Mouse (Mus musculus) erythroblast, adult 5-6 weeks (primary cell): ENCODE measurements around the gene Olfr685. TPM values are rescaled to one million over a fixed set of nuclear protein-coding genes. Genes with fewer than 3 reads are reported as not detected.

ENCODE experiments used
- ATAC-seq: replicated peaks from 2 replicates; pipeline ENCODE4 v1.8.0; 2016; ENCODE audit warnings: moderate number of reproducible peaks, mild to moderate bottlenecking, moderate TSS enrichment, inconsistent platforms; ENCODE audit not compliant: poor library complexity, low FRiP score, severe bottlenecking
- total RNA-seq, 2 experiments: library from RNA; stranded (forward) in 1 of 2; stranded (reverse) in 1 of 2; fragments of 150-400 nt in 1 of 2; fragments of 200-764, 138-1000 nt in 1 of 2; gene quantifications; 2 replicates each; pipeline versions ENCODE4 v1.2.3 to v1.2.4; 2015 to 2017; ENCODE audit warnings: low replicate concordance in 2 of 2

The Olfr685 gene
- not detected in 2 replicates for total RNA-seq (2015; ENCODE audit: low replicate concordance)
- total RNA-seq (2017; ENCODE audit: low replicate concordance) = not detected in 2 replicates

DNA sequence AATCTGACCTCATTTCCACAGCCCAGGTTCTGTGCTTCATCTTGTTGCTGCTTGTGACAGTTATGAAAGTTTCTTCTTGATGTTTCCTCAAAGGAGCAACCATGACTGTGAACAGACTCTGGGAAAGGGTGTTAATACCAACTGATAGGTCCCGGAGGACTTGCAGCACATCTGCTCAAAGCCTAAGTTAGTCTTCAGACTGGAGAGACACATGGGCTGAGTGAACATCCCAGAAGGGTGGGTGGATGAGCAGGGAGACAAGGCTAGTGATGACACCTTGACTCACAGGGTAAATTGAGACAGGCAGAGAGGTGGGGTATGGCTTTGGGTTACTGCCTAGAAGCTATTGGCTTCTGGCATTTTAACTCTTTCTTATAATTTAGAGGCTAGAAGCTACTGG lies at the start of gene Olfr685:
Olfr685 (minus strand) TSS at position 101 of the 400 bp plus-strand sequence.
- ATAC-seq = no peak

DNA sequence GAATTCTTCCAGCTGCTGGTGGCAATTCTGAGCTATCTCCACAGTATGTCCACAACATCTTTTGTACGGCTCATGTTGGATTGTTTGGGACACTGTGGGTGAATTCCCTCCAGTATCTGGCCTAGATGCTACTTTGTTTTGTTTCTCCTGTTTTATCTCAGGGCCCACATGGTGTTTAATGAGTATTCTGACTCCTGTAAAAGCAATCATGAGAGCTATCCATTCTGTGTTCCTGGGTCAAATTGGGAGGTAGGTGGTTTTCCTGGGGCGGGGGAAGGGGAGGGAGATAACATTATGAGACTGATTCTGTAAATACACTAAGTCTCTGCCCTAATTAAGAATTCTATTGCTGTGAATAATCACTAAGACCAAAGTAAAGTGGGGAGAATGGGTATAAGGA lies 43.6 kb upstream of the Olfr685 start:
- no peak for ATAC-seq

DNA sequence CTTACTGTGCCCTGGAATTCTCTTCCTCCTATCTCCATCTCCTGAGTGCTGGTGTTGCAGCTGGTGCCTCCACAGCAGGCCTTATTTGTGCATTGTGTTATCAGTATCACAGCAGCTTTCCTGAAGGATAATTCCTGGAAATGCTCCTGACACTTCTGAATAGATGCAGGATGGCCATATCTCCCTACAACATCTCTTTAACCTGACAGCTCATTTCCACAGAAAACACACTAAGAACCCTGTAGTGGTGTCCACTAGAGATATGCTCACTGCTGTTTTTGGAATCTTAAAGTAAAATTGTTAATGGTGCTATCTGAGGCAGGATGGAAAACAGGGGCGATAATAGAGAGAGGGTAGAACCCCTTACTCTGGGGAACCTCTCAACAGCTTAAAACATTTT lies 42.3 kb upstream of the Olfr685 start:
- ATAC-seq = no peak

DNA sequence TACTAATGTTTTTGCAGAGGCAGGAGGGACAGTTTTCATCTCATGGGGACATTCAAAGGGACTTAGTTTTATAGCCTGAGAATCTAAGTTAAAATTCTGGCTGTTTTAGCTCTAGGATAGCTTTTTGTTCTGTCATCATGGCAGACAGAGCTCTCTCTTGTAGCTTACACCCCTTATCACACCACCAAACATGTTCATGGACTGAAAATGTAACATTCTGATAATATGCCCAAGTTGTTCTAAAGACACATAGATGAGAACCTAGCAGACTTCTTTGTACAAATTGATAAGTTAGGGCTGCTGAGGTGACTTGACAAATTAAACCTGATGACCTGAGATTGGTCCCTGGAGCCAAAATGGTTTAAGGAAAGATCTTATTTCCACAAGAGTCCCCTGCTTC lies 40.9 kb upstream of the Olfr685 start:
- ATAC-seq = no peak

DNA sequence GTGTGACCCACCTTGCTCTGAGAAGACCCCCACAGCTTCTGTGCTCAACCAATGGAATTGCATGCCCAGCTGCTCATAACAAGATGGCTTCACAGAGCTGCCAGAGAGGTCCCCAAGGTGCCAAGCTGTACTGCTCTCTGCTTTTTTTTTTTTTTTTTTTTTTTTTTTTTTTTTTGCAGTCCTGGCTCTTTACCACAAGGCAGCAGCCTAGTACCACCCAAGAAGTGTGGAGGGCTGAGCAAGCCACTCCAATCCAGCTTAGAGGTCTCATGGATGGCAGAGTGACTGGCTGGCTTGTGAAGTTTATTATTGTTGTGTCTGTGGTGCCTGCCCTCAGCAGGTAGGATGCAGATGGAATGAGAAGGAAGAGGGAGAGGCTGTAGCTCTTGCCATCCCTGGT lies 40.3 kb upstream of the Olfr685 start:
- no peak for ATAC-seq

DNA sequence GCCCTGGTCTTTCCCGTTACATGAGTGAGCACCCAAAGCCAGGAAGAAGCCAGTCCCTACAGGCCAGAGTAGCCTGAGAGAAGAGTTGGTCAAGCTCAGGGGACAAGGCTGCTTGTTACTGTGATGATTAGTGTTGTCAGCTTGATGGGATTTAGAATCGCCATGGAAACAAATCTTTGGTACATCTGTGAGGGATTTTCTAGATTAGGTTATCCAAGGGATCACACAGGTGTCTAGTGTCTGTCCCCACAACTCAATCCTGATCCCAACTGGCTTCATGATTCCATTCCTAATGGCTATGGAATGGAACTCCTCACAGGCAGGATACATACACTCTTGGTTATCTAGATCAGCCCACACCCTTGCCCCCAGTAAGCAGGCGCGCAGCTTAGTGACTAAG lies 32.5 kb upstream of the Olfr685 start:
- no peak for ATAC-seq

DNA sequence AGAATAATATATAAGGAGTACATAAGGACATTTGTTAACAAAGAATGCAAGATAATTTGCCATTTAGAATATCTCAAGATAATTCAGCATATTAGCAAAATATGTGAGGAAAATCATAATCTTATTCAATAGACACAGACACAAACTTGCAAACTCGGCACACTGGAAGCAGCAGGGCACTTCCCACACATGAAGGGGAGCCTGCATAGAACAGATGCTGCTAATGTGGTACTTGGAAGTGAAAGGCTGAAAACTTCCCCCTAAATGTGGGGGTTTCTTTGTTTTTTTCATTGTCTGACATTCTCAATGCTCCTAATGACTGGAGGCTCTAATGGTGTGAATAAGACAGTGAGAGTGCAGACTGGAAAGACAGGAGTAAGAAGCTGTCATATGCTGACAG lies 28.9 kb upstream of the Olfr685 start:
- ATAC-seq = no peak

DNA sequence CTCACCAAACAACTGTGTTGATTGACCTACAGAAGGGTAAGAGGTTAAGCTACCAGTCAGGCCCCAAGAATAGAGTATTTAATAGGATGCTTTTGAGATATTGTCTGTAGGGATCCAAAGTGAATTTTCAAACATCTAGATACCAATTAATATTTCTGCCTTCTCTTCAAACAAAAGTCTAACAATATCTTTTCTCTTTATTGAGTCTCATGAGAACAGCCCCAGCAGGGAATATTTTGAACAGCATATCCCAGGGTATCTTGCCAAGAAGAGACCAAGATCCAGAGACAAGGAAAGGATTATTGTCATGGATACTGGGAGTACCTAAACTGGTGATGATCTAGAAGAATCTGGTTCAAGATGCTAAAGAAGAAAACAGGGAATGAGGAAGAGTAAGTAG lies 21.6 kb upstream of the Olfr685 start, which contains the start of gene Olfr686:
Olfr686 (minus strand) TSS at position 101 of the 400 bp plus-strand sequence.
- no peak for ATAC-seq

DNA sequence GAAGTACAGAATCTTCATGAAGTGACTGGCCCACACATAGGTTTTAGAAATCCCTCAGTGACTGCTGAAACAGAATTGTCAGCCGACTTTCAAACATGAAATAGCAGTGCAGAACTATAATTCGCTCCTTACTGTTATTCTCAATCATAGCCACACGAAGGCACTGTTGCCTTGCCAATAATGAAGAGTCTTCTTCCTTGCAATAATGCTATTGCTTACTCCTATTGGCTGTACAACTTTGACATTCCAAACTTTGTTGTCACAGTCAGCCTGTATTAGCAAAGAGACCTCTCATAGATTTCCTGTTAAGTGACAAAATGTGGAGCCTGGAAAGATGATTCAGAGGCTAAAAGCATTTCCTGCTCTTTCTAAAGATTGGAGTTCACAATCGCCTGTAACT lies 15.0 kb downstream of the Olfr685 start:
- no peak for ATAC-seq

DNA sequence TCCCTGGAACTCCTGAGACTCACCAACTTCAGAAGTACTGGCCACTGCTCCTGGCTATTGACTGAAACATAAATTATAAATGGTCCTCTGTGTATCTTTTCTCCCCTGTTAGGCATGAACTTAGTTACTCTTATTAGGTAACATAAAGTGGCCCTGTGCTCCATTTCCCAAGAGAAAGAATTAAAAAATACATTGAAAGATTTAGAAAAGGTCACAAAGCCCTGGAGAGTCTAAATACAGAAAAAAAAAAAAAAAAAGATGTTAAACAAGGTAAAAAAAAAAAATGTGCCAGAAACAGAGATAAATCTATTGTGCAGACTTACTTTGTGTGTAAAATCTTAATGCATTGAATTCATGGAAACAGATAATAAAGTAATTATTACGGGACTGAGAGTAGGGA lies 22.3 kb downstream of the Olfr685 start, which contains the start of gene Olfr684:
Olfr684 (minus strand) TSS at position 101 of the 400 bp plus-strand sequence.
- ATAC-seq = no peak

DNA sequence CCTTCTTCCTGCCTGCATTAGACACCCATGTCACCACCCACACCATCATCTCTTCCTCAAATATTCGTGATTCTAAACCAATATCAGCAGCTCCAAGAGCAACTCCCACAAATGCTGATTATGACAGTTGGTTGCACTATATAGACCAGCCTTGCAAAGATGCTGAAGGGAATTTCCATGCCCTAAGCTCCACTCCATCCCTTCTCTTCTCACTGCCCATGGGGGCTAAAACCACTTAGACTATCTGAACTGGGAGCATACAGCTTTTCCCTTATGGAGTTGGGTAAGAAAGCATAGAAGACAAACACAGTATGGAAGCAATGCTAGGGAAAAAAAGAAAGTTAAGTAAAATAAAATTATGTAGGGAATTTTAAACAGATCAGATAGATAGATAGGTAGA lies 38.9 kb downstream of the Olfr685 start, which contains the start of gene Olfr683:
Olfr683 (minus strand) TSS at position 101 of the 400 bp plus-strand sequence.
- ATAC-seq = no peak

DNA sequence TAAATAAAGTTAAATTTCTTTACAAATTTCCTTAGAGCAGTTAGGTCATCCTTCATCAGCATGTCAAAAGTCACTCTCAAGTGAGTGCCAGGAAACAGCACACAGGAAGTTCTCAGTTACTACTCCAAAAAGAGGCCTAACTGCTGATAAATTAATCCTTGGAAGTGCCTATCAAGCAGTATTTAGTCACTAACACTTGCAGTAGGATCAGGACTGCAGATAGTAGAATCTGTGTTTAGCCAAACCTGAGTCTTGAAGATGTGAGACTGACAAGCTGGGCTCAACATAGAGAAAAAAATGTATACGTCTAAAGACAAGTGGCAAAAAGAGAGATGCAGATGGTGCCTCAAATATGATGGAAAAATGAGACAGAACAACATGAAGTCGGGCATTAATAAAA lies 44.5 kb downstream of the Olfr685 start:
- no peak for ATAC-seq

Other genes starting within 250 kb of the Olfr685 start
- not detected in 2 replicates for gene Olfr670, start 223.4 kb downstream of the Olfr685 start, total RNA-seq (2015; ENCODE audit: low replicate concordance)
- gene Olfr670, start 223.4 kb downstream of the Olfr685 start, total RNA-seq (2017; ENCODE audit: low replicate concordance) = not detected in 2 replicates
- gene Olfr671, start 206.9 kb downstream of the Olfr685 start, total RNA-seq (2015; ENCODE audit: low replicate concordance) = not detected in 2 replicates
- not detected in 2 replicates for gene Olfr671, start 206.9 kb downstream of the Olfr685 start, total RNA-seq (2017; ENCODE audit: low replicate concordance)
- not detected in 2 replicates for gene Olfr672, start 184.0 kb downstream of the Olfr685 start, total RNA-seq (2015; ENCODE audit: low replicate concordance)
- gene Olfr672, start 184.0 kb downstream of the Olfr685 start, total RNA-seq (2017; ENCODE audit: low replicate concordance) = not detected in 2 replicates
- gene Olfr675, start 157.6 kb downstream of the Olfr685 start, total RNA-seq (2015; ENCODE audit: low replicate concordance) = not detected in 2 replicates
- gene Olfr675, start 157.6 kb downstream of the Olfr685 start, total RNA-seq (2017; ENCODE audit: low replicate concordance) = not detected in 2 replicates
- not detected in 2 replicates for gene Olfr676, start 153.3 kb downstream of the Olfr685 start, total RNA-seq (2015; ENCODE audit: low replicate concordance)
- gene Olfr676, start 153.3 kb downstream of the Olfr685 start, total RNA-seq (2017; ENCODE audit: low replicate concordance) = not detected in 2 replicates
- gene Olfr677, start 134.6 kb downstream of the Olfr685 start, total RNA-seq (2015; ENCODE audit: low replicate concordance) = not detected in 2 replicates
- not detected in 2 replicates for gene Olfr677, start 134.6 kb downstream of the Olfr685 start, total RNA-seq (2017; ENCODE audit: low replicate concordance)
- not detected in 2 replicates for gene Olfr678, start 121.5 kb downstream of the Olfr685 start, total RNA-seq (2015; ENCODE audit: low replicate concordance)
- gene Olfr678, start 121.5 kb downstream of the Olfr685 start, total RNA-seq (2017; ENCODE audit: low replicate concordance) = not detected in 2 replicates
- gene Olfr679, start 104.8 kb downstream of the Olfr685 start, total RNA-seq (2015; ENCODE audit: low replicate concordance) = not detected in 2 replicates
- not detected in 2 replicates for gene Olfr679, start 104.8 kb downstream of the Olfr685 start, total RNA-seq (2017; ENCODE audit: low replicate concordance)
- gene Olfr680-ps1, start 93.2 kb downstream of the Olfr685 start, total RNA-seq (2015; ENCODE audit: low replicate concordance) = not detected in 2 replicates
- gene Olfr680-ps1, start 93.2 kb downstream of the Olfr685 start, total RNA-seq (2017; ENCODE audit: low replicate concordance) = not detected in 2 replicates
- gene Olfr681, start 69.2 kb downstream of the Olfr685 start, total RNA-seq (2015; ENCODE audit: low replicate concordance) = not detected in 2 replicates
- not detected in 2 replicates for gene Olfr681, start 69.2 kb downstream of the Olfr685 start, total RNA-seq (2017; ENCODE audit: low replicate concordance)
- not detected in 2 replicates for gene Olfr683, start 39.0 kb downstream of the Olfr685 start, total RNA-seq (2015; ENCODE audit: low replicate concordance)
- gene Olfr683, start 39.0 kb downstream of the Olfr685 start, total RNA-seq (2017; ENCODE audit: low replicate concordance) = not detected in 2 replicates
- not detected in 2 replicates for gene Olfr684, start 22.4 kb downstream of the Olfr685 start, total RNA-seq (2015; ENCODE audit: low replicate concordance)
- 0.09 TPM in 1 of 2 replicates, not detected in the other for gene Olfr684, start 22.4 kb downstream of the Olfr685 start, total RNA-seq (2017; ENCODE audit: low replicate concordance)
- gene Olfr686, start 21.5 kb upstream of the Olfr685 start, total RNA-seq (2015; ENCODE audit: low replicate concordance) = not detected in 2 replicates
- gene Olfr686, start 21.5 kb upstream of the Olfr685 start, total RNA-seq (2017; ENCODE audit: low replicate concordance) = not detected in 2 replicates
- gene Olfr688, start 102.1 kb upstream of the Olfr685 start, total RNA-seq (2015; ENCODE audit: low replicate concordance) = not detected in 2 replicates
- not detected in 2 replicates for gene Olfr688, start 102.1 kb upstream of the Olfr685 start, total RNA-seq (2017; ENCODE audit: low replicate concordance)
- not detected in 2 replicates for gene Olfr689, start 125.2 kb upstream of the Olfr685 start, total RNA-seq (2015; ENCODE audit: low replicate concordance)
- not detected in 2 replicates for gene Olfr689, start 125.2 kb upstream of the Olfr685 start, total RNA-seq (2017; ENCODE audit: low replicate concordance)
- gene Olfr690, start 148.1 kb upstream of the Olfr685 start, total RNA-seq (2015; ENCODE audit: low replicate concordance) = not detected in 2 replicates
- gene Olfr690, start 148.1 kb upstream of the Olfr685 start, total RNA-seq (2017; ENCODE audit: low replicate concordance) = not detected in 2 replicates
- not detected in 2 replicates for gene Olfr691, start 156.3 kb upstream of the Olfr685 start, total RNA-seq (2015; ENCODE audit: low replicate concordance)
- gene Olfr691, start 156.3 kb upstream of the Olfr685 start, total RNA-seq (2017; ENCODE audit: low replicate concordance) = not detected in 2 replicates
- not detected in 2 replicates for gene Olfr692, start 182.2 kb upstream of the Olfr685 start, total RNA-seq (2015; ENCODE audit: low replicate concordance)
- gene Olfr692, start 182.2 kb upstream of the Olfr685 start, total RNA-seq (2017; ENCODE audit: low replicate concordance) = not detected in 2 replicates
- gene Gm5901, start 189.0 kb upstream of the Olfr685 start, total RNA-seq (2015; ENCODE audit: low replicate concordance) = not detected in 2 replicates
- gene Gm5901, start 189.0 kb upstream of the Olfr685 start, total RNA-seq (2017; ENCODE audit: low replicate concordance) = not detected in 2 replicates
- 15.3 and 23.4 TPM in 2 replicates for gene Fam160a2, start 214.0 kb upstream of the Olfr685 start, total RNA-seq (2015; ENCODE audit: low replicate concordance)
- 7.8 and 9.8 TPM in 2 replicates for gene Fam160a2, start 214.0 kb upstream of the Olfr685 start, total RNA-seq (2017; ENCODE audit: low replicate concordance)
- not detected in 2 replicates for gene Cnga4, start 218.6 kb upstream of the Olfr685 start, total RNA-seq (2015; ENCODE audit: low replicate concordance)
- gene Cnga4, start 218.6 kb upstream of the Olfr685 start, total RNA-seq (2017; ENCODE audit: low replicate concordance) = 0.42 TPM in 1 of 2 replicates, not detected in the other
- not detected in 2 replicates for gene Cckbr, start 239.7 kb upstream of the Olfr685 start, total RNA-seq (2015; ENCODE audit: low replicate concordance)
- gene Cckbr, start 239.7 kb upstream of the Olfr685 start, total RNA-seq (2017; ENCODE audit: low replicate concordance) = not detected in 2 replicates